8 mouse cellular contexts compared by ENCODE assay signal in genomic region chr11:55032286-55032685, GRCm38 (mm10). TPM values are rescaled to one million over a fixed set of nuclear protein-coding genes. Genes with fewer than 3 reads are reported as not detected.
A peak's percentile ranks its signal among the peaks of the same experiment; 100 is the strongest.
DNase-seq lines count a peak whose midpoint lies in the region; ATAC-seq and TF ChIP-seq lines count a peak whose summit lies in the region.

No protein-coding gene starts in this region.

- peak overlapping the region; percentile 87 for H3K9ac ChIP-seq in embryonic facial prominence, embryonic 14.5 days (ENCODE audit: low read depth, low read length)
- peak overlapping the region; percentile 85 for H3K9ac ChIP-seq in intestine, embryonic 16.5 days (ENCODE audit: low read depth, low read length)
- H3K9ac ChIP-seq in neural tube, embryonic 14.5 days (replicated peaks; ENCODE audit: low read depth, low read length) = 0 out of 2 replicates have a peak overlapping the region, but pooled peaks have one; percentile 60

- H3K36me3 ChIP-seq in embryonic facial prominence, embryonic 14.5 days (ENCODE audit: control insufficient read depth, insufficient read depth, low read length) = no peaks in the 10 kb centered on the region
- no peaks in the 10 kb centered on the region for H3K36me3 ChIP-seq in intestine, embryonic 16.5 days (ENCODE audit: control insufficient read depth, insufficient read depth, low read length)
- no peaks in the 10 kb centered on the region for H3K36me3 ChIP-seq in neural tube, embryonic 14.5 days (ENCODE audit: control insufficient read depth, insufficient read depth, low read length)

- 5% methylated on average over 5 of the region's 5 CpGs for WGBS in lung, adult 2 months
- WGBS in embryonic facial prominence, embryonic 14.5 days = 18% methylated on average over 5 of the region's 5 CpGs
- 16% methylated on average over 5 of the region's 5 CpGs for whole genome bisulfite sequencing in intestine, embryonic 16.5 days
- 35% methylated on average over 5 of the region's 5 CpGs for WGBS in neural tube, embryonic 14.5 days

- DNase-seq in lung, adult 2 months = no peak
- no peak for DNase-seq in lung, postnatal 14 days
- peak; percentile 45 for DNase-seq in embryonic facial prominence, embryonic 14.5 days (ENCODE audit: low spot score)
- no peak for DNase-seq in left cerebral cortex, adult 9 months (ENCODE audit: low spot score in 2 of 2)
- no peak for DNase-seq in layer of hippocampus, postnatal 36 days
- DNase-seq in adrenal gland, postnatal 4 days (ENCODE audit: low spot score in 2 of 2) = no peak

- peak overlapping the region; percentile 82 for H3K27ac ChIP-seq in embryonic facial prominence, embryonic 14.5 days (replicated peaks; ENCODE audit: low read depth, low read length)
- H3K27ac ChIP-seq in intestine, embryonic 16.5 days (ENCODE audit: low read length) = peak overlapping the region; percentile 97
- H3K27ac ChIP-seq in neural tube, embryonic 14.5 days (ENCODE audit: low read depth, low read length) = no peak overlapping the region; the same call in 1 of the 2 replicates

- no peaks in the 10 kb centered on the region for H3K9me3 ChIP-seq in embryonic facial prominence, embryonic 14.5 days (ENCODE audit: control insufficient read depth, low read length)
- H3K9me3 ChIP-seq in intestine, embryonic 16.5 days (ENCODE audit: control insufficient read depth, low read length) = no peaks in the 10 kb centered on the region
- H3K9me3 ChIP-seq in neural tube, embryonic 14.5 days (ENCODE audit: control insufficient read depth, low read length) = no peaks in the 10 kb centered on the region

- H3K4me1 ChIP-seq in lung, adult 2 months (ENCODE audit: control insufficient read depth, insufficient read depth, low read length) = peaks cover 12% of the 10 kb centered on the region
- peaks cover 40% of the 10 kb centered on the region for H3K4me1 ChIP-seq in embryonic facial prominence, embryonic 14.5 days (ENCODE audit: control insufficient read depth, insufficient read depth, low read length)
- peaks cover 31% of the 10 kb centered on the region for H3K4me1 ChIP-seq in intestine, embryonic 16.5 days (ENCODE audit: control insufficient read depth, insufficient read depth, low read length)
- peaks cover 6% of the 10 kb centered on the region; the same call in 1 of the 2 replicates for H3K4me1 ChIP-seq in neural tube, embryonic 14.5 days (ENCODE audit: control insufficient read depth, insufficient read depth, low read length)

- H3K4me2 ChIP-seq in embryonic facial prominence, embryonic 14.5 days (ENCODE audit: low read depth, low read length) = peak overlapping the region; percentile 72
- H3K4me2 ChIP-seq in intestine, embryonic 16.5 days (ENCODE audit: low read depth, low read length) = peak overlapping the region; percentile 92
- peak overlapping the region; percentile 96 for H3K4me2 ChIP-seq in neural tube, embryonic 14.5 days (ENCODE audit: low read depth, low read length)

- H3K4me3 ChIP-seq in lung, adult 2 months (replicated peaks; ENCODE audit: extremely low read depth, low read depth, low read length) = peak overlapping the region; percentile 91
- H3K4me3 ChIP-seq in embryonic facial prominence, embryonic 14.5 days (ENCODE audit: low read depth, low read length) = peak overlapping the region; percentile 87
- peak overlapping the region; percentile 78 for H3K4me3 ChIP-seq in intestine, embryonic 16.5 days (ENCODE audit: low read length)
- peak overlapping the region; percentile 54 for H3K4me3 ChIP-seq in neural tube, embryonic 14.5 days (ENCODE audit: low read depth, low read length)

- TF ChIP-seq POLR2A in lung, adult 2 months (IDR thresholded peaks at IDR 0.05; ENCODE audit: borderline replicate concordance, extremely low read depth, low read depth, low read length) = no peak

- no peak for ATAC-seq in embryonic facial prominence, embryonic 14.5 days (ENCODE audit: low read depth)
- no peak for ATAC-seq in intestine, embryonic 16.5 days
- ATAC-seq in neural tube, embryonic 14.5 days (ENCODE audit: low read depth) = no peak

- no peak for TF ChIP-seq CTCF in lung, adult 2 months (IDR thresholded peaks at IDR 0.05; ENCODE audit: insufficient read depth, low read length)

- H3K27me3 ChIP-seq in embryonic facial prominence, embryonic 14.5 days (replicated peaks; ENCODE audit: control insufficient read depth, insufficient read depth, low read length) = no peaks in the 10 kb centered on the region
- H3K27me3 ChIP-seq in intestine, embryonic 16.5 days (replicated peaks; ENCODE audit: control insufficient read depth, insufficient read depth, low read length) = no peaks in the 10 kb centered on the region
- no peaks in the 10 kb centered on the region; the same call in none of the 2 replicates for H3K27me3 ChIP-seq in neural tube, embryonic 14.5 days (ENCODE audit: control insufficient read depth, insufficient read depth, low read length)

RNA-seq across cellular contexts. Expression of gene Anxa6, which starts 1.0 kb away (rescaled TPM):
- polyA plus RNA-seq in lung, adult 2 months (2012; rRNA removed) = 151 and 170 TPM in 2 replicates
- 393 and 439 TPM in 2 replicates for polyA plus RNA-seq in embryonic facial prominence, embryonic 14.5 days (2014; fragmentation: Nextera tagmentation; extraction: Ambion mirVana)
- 235 and 247 TPM in 2 replicates for polyA plus RNA-seq in intestine, embryonic 16.5 days (2015; fragmentation: Nextera tagmentation; extraction: Ambion mirVana)
- 42.3 and 106 TPM in 2 replicates for polyA plus RNA-seq in neural tube, embryonic 14.5 days (2014; fragmentation: Nextera tagmentation; extraction: Ambion mirVana)
- 10 to 100 TPM; 95.8 to 96.4 TPM for total RNA-seq in layer of hippocampus, postnatal 36 days (2021)
- total RNA-seq in adrenal gland, postnatal 4 days (2021) = 100 to 1,000 TPM; 169 to 172 TPM

RNA-seq across cellular contexts. Expression of gene Ccdc69, which starts 45.6 kb away (rescaled TPM):
- polyA plus RNA-seq in lung, adult 2 months (2012; rRNA removed) = 2.2 and 4.1 TPM in 2 replicates
- 2.2 and 2.7 TPM in 2 replicates for polyA plus RNA-seq in embryonic facial prominence, embryonic 14.5 days (2014; fragmentation: Nextera tagmentation; extraction: Ambion mirVana)
- 2.3 and 3.0 TPM in 2 replicates for polyA plus RNA-seq in intestine, embryonic 16.5 days (2015; fragmentation: Nextera tagmentation; extraction: Ambion mirVana)
- polyA plus RNA-seq in neural tube, embryonic 14.5 days (2014; fragmentation: Nextera tagmentation; extraction: Ambion mirVana) = 0.37 TPM in 1 of 2 replicates, not detected in the other
- under 1 TPM in 1 of 2 experiments, not detected in 1; 0.35 TPM for total RNA-seq in layer of hippocampus, postnatal 36 days (2021)
- 1 to 10 TPM; 4.9 to 5.0 TPM for total RNA-seq in adrenal gland, postnatal 4 days (2021)
